Mouse (Mus musculus): ENCODE data around the gene Hoxa4. TPM values are rescaled to one million over a fixed set of nuclear protein-coding genes. Genes with fewer than 3 reads are reported as not detected.

The Hoxa4 gene
- total and polyA plus RNA-seq, 3 experiments: 0.19 TPM; not detected in 2

- no peaks in the 10 kb centered on the region for H3K79me2 ChIP-seq (replicated peaks; ENCODE audit: control insufficient read depth, extremely low read depth, insufficient read depth, poor library complexity, severe bottlenecking)
- dilution Hi-C loops (cut with MboI; ENCODE audit: extremely low pct_ligation_motif_present, extremely low pct_unique_long_range_greater_than_20kb, low sequenced_read_pairs) (no loop called here), in situ Hi-C loops (cut with MboI; ENCODE audit: low pct_ligation_motif_present, low pct_unique_long_range_greater_than_20kb, low sequenced_read_pairs) (no loop called here)
- TF ChIP-seq NRF1 (IDR thresholded peaks at IDR 0.05; ENCODE audit: low read depth, low read length) (no peak), CHD2 (IDR thresholded peaks at IDR 0.05; ENCODE audit: low read length) (no peak), MAX (IDR thresholded peaks at IDR 0.05; ENCODE audit: low read length) (no peak), MYC (IDR thresholded peaks at IDR 0.05; ENCODE audit: low read depth, low read length) (no peak), UBTF (IDR thresholded peaks at IDR 0.05; ENCODE audit: low read depth, low read length) (no peak), MAFK (IDR thresholded peaks at IDR 0.05; ENCODE audit: insufficient replicate concordance, low read length) (no peak), RCOR1 (conservative IDR thresholded peaks at IDR 0.05; ENCODE audit: low read depth, low read length) (no peak), ZMIZ1 (IDR thresholded peaks at IDR 0.05; ENCODE audit: low read depth, low read length) (no peak), BHLHE40 (IDR thresholded peaks at IDR 0.05; ENCODE audit: low read depth, low read length) (no peak), HCFC1 (IDR thresholded peaks at IDR 0.05; ENCODE audit: low read depth, low read length) (no peak), CHD1 (IDR thresholded peaks at IDR 0.05; ENCODE audit: low read depth, low read length) (no peak)
- H3K9me3 ChIP-seq (replicated peaks; ENCODE audit: low read length): no peaks in the 10 kb centered on the region
- no peak overlapping the region for H3K27ac ChIP-seq (ENCODE audit: insufficient read depth, low read depth)
- H3K4me3 ChIP-seq (replicated peaks in 1 of 3; ENCODE audit: low read depth in 2 of 3, low read length in 2 of 3, poor library complexity in 1 of 3): no peak overlapping the region
- no peaks in the 10 kb centered on the region for H3K27me3 ChIP-seq (replicated peaks)
- no peak for DNase-seq (ENCODE audit: extremely low read depth)
- H3K9ac ChIP-seq (ENCODE audit: insufficient read depth, low read depth): no peak overlapping the region
- H3K4me2 ChIP-seq (ENCODE audit: insufficient read depth, low read depth, poor library complexity, severe bottlenecking): no peak overlapping the region
- H3K36me3 ChIP-seq (replicated peaks in 1 of 2; ENCODE audit: control insufficient read depth in 1 of 2, insufficient read depth in 1 of 2, low read length in 1 of 2): peaks cover 0 to 2% of the 10 kb centered on the region in 2 experiments
- no peaks in the 10 kb centered on the region for H3K4me1 ChIP-seq (ENCODE audit: control insufficient read depth in 1 of 2, insufficient read depth in 2 of 2)
Measured at GRCm38 (mm10) chr6:52185834-52186233, 5.7 kb downstream of the Hoxa4 start.

GRCm38 (mm10) chr6:52185222-52185621 lies 6.3 kb downstream of the Hoxa4 start:
- H3K9ac ChIP-seq (ENCODE audit: insufficient read depth, low read depth): no peak overlapping the region
- H3K4me1 ChIP-seq (ENCODE audit: control insufficient read depth in 1 of 2, insufficient read depth in 2 of 2): no peaks in the 10 kb centered on the region
- no peaks in the 10 kb centered on the region for H3K9me3 ChIP-seq (replicated peaks; ENCODE audit: low read length)
- no peak overlapping the region for H3K4me3 ChIP-seq (replicated peaks in 1 of 3; ENCODE audit: low read depth in 2 of 3, low read length in 2 of 3, poor library complexity in 1 of 3)
- H3K27me3 ChIP-seq (replicated peaks): no peaks in the 10 kb centered on the region
- dilution Hi-C loops (cut with MboI; ENCODE audit: extremely low pct_ligation_motif_present, extremely low pct_unique_long_range_greater_than_20kb, low sequenced_read_pairs) (no loop called here), in situ Hi-C loops (cut with MboI; ENCODE audit: low pct_ligation_motif_present, low pct_unique_long_range_greater_than_20kb, low sequenced_read_pairs) (no loop called here)
- no peak overlapping the region for H3K27ac ChIP-seq (ENCODE audit: insufficient read depth, low read depth)
- H3K36me3 ChIP-seq (replicated peaks in 1 of 2; ENCODE audit: control insufficient read depth in 1 of 2, insufficient read depth in 1 of 2, low read length in 1 of 2): peaks cover 0 to 2% of the 10 kb centered on the region in 2 experiments
- no peak for DNase-seq (ENCODE audit: extremely low read depth)
- TF ChIP-seq MXI1 (IDR thresholded peaks at IDR 0.05; ENCODE audit: low read depth, low read length) (no peak), EP300 (IDR thresholded peaks at IDR 0.05; ENCODE audit: low read length) (no peak), ELF1 (IDR thresholded peaks at IDR 0.05; ENCODE audit: low read depth, low read length) (no peak), RCOR1 (conservative IDR thresholded peaks at IDR 0.05; ENCODE audit: low read depth, low read length) (no peak), ZNF384 (IDR thresholded peaks at IDR 0.05; ENCODE audit: low read depth, low read length) (no peak), CTCF (conservative IDR thresholded peaks at IDR 0.05 in 1 of 2, IDR thresholded peaks at IDR 0.05 in 1 of 2; ENCODE audit: low read depth in 2 of 2, low read length in 2 of 2) (no peak), NELFE (IDR thresholded peaks at IDR 0.05; ENCODE audit: low read depth, low read length) (no peak), UBTF (IDR thresholded peaks at IDR 0.05; ENCODE audit: low read depth, low read length) (no peak)
- H3K79me2 ChIP-seq (replicated peaks; ENCODE audit: control insufficient read depth, extremely low read depth, insufficient read depth, poor library complexity, severe bottlenecking): no peaks in the 10 kb centered on the region
- H3K4me2 ChIP-seq (ENCODE audit: insufficient read depth, low read depth, poor library complexity, severe bottlenecking): no peak overlapping the region

Measured in CH12.LX (cell line).